Mouse (Mus musculus) adrenal gland, postnatal 10 days (tissue): ENCODE results near the gene Efl1. TPM values are rescaled to one million over a fixed set of nuclear protein-coding genes. Genes with fewer than 3 reads are reported as not detected.
"Not testable (repeated sequence)": the region's sequence is repeated elsewhere in the genome, so short reads cannot be mapped to it uniquely, and the experiment has no call there.

Experiments used
- DNase-seq: peaks from one replicate; pipeline ENCODE4 v3.0.0; 2021; ENCODE audit warnings: mixed read lengths
- total RNA-seq, 2 experiments: library from RNA; stranded (reverse); gene quantifications; 2 replicates each; pipeline ENCODE4 v1.2.3; 2021

Gene Efl1
- total RNA-seq, 2 experiments from 2014 or later: 18.7 to 19.7 TPM

DNA sequence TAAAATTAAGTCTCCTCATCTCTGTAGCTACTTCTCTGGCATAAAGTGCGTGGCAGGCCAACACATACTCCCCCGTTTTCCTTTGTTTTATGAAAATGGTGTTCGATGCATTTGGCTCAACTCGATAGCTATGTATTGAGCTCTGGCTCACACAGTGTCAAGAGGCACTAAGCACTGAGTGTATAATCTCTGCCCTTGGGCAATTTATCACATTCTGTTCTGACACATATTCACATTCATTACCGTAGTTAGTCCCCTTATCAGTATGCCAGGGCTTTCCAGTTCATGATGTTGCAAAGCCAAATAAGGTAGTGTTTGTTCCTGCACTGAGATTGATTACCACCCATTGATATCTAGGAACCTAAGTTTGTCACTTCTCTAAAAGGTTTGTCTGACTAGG lies 71.3 kb downstream of the Efl1 start:
- no peak for DNase-seq

DNA sequence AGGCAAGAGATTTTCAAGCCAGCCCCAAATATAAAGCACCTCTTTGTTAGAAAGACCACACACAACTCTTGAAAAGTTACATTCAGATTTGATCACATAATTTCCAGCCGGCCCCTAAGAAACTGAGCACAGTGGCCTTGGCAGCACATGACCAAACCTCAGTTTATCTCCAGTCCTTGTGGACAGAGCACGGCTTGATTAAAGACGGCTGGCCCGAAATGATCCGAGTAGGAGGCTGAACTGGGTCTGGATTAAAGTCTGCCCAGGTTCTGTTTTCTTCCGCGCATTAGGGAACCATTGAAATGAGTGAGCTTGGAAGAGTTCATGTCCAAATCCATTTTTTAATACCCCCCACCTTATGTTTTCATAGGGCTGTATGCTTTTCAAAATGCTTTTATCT lies 72.1 kb downstream of the Efl1 start:
- no peak for DNase-seq

DNA sequence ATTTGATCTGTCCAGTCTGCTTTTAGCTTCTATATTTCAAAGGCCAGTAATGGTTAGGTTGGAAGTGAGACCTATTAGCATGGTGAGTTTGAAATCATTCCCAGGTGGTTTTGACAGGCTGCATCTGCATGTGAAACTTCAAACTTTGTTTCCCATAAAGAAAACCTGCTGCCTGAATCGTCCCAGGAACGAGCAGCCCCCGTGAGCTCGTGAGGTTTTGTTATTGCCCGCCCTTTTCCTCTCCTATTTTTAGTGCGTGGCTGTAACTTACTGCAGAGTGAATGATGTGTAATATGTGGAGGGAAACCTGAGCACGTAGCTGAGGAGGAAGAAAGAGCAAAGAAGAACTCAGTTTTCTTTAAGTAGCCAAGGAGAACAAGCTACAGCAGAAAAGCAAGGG lies 72.5 kb downstream of the Efl1 start:
- DNase-seq: no peak

DNA sequence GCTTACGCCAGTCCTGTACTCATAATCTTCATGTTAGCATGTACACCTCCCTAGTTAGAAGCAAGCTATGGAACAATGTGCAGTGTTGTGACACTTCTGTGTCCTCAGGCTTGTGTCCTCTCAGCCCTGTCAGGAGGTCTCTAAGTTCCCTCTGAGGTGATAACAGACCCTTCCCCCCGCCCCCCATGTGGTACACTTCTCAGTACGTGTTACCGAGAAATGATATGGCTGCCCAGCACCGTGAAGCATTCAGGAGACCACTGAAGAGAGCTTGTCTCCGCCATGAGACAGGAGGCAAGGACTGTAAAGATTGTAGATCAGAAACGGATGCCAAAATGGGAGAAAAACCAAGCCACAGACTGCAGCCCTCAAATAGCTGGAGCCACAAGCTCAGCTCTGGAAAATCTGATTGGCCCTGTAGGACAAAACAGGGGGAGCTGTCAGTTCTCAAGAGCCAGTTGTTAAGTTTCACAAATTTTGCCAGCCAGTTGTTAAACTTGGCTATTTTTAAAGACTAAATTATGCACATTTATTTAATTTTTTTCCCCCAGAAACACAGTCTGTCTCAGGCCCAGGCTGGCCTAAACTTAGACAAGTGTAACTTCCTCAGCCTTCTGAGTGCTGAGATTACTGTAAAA lies 74.2 kb downstream of the Efl1 start:
- no peak for DNase-seq

DNA sequence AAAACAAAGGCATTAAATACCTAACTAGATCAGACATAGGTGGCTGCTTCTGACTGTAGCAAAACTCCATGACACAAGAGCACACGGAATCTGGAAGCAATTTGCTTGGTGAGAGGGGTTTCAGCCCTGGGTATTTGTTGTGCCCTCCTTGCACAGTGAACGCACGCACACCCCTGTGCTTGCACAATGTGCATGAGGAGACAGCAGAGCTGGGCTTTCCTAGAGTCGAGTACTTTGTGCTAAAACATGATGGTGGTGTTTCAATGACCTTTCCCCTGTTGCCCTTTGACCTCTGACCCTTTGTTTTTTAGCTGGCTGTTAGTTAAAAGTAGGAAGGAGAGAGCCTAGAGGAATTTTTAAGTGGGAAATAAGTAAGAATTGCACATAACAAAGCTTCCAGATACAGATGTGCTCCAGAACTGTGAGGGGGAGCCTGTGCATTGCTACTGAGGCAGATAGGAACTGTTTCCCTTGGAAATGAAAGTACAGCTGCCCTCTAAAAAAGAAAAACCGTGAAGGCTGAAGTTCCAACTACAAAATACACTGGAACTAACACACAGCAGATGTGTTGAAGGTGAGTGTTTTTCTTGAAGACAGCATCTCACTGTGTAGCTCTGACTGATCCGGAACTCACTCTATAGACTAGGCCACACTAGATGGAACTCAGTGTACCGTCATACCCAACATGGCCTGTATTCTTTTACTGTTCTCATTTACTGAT lies 74.9 kb downstream of the Efl1 start:
- DNase-seq: no peak

DNA sequence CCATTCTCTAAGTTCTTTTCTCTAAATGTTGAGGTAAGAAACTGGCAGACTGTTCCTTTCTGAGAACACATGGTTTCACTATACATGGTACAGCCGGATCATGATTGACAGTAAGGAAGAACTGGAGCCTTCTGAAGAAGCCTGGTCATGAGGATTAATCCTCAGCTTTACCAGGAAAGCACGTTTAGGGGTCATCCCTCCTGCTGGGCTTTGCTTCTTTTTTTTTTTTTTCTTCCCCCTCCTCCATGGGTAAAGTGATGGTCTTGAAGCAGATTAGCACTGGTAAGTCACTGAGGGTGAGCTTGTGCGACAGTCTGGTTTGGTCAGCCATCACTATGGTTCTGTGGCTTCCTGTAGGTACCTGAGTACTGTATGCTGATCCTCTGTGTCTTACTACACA lies 76.1 kb downstream of the Efl1 start:
- no peak for DNase-seq

DNA sequence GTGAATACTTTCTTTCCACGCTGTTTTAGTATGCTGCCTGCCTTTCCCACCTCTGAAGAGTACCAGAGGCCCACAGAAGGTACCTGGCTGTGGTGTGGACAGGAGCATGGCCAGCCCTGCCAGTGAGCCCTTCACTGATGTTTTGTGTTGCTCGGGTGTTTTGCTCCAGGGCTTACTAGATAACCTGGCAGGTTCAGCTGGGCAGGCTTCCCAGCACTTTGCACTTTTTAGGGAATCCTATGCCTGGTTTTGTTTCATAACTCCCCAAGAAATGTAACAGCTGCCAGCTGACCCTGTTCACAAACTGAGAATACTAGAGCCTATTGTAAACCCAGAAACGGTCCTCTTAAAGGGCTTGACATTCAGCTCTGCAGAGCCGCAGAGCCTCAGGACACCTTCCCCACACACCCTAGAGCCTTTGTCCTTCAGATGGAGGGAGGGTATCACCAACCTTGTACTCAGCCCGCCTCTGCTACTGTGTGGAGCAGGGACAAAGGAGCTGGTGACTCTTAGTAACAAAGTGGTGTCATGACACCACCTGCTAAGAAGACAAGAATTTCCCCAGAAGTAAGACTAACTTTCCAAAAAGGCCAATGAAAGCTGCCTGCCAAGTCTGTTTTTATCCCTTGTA lies 76.7 kb downstream of the Efl1 start:
- DNase-seq: no peak

DNA sequence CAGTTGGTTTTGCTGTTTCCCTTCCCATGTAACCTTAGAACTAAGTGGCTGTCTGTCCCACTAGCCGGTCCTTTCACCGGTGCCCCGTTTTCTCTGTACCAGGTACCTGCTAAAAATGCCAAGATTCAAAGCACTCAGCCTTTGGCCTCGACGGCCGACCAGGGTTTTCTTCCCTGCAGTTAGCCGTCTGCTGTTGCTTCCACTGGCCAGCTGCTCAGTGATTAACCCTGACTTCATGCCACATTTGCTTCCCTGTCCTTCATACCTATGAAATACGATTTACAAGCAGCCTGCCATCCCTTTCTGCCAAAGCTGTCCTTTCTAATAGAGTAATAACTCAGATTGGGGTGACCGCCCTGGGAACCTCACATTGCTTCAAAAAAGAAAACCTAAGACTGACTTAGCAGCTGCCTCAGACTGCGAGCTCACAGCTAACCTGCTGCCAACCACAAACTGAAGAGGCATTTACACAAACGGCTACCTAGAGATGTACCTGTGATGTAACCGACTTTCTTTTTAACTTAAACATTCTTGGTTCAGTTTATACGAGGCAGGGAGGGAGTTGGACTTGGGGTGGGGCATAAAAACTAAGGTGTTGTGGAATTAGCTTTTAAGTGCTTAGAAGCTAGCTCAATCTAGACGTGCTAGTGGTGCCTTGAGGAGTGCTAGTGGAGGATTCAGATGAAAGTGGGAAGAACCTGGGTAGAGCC lies 77.5 kb downstream of the Efl1 start:
- peak; percentile 30 for DNase-seq

DNA sequence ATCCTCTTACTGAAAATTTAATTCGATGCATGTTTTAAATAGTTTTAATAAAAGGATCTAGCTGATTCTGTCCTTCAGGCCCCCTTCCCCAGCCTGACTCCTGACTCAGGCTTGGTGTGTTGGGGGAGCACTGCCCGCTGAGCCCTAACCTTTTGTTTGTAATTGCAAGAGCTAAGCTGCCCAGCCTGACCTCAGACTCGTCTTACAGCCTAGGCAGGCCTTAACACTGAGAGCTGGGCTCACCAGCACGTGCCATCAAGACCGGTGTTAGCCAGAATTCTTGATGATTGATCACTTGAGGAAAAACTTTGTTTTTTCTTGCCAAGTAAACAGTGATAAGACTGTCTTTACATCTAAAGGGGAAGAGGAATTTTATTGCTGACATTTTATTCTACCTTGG lies 78.7 kb downstream of the Efl1 start:
- DNase-seq: no peak

DNA sequence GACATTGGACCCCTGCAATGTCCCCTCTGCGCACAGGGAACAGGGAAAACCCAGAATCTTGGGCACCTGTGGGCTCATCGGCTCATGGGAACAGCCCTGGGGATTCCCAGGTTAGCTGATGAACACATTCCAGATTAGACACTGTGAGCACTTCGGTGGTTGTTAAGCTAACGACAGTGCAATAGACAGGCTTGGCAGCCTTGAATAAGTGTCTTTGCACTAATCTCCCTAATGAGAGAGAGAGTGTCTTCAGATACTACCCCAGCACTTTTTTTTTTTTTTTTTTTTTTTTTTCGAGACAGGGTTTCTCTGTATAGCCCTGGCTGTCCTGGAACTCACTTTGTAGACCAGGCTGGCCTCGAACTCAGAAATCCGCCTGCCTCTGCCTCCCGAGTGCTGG lies 80.6 kb downstream of the Efl1 start:
- DNase-seq: not testable (repeated sequence)

DNA sequence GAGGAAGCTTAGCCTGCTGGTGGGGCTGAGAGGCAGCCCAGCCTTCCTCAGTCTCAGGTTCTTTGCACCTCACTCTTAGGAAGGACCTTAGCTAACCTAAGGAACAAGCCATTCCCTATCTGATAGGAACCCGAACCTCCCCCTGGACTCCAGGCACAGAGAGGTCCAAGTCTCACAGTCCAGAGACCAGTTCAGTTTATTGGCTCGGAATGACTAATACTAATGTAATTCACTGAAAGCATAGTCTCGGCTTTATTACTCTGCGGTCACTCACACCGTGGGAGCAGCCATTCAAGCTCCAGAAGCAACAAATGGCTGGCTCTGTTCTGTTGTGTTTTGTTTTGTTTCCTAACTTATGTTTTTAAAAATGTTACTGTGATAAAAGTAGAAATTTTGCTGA lies 84.7 kb downstream of the Efl1 start:
- no peak for DNase-seq

DNA sequence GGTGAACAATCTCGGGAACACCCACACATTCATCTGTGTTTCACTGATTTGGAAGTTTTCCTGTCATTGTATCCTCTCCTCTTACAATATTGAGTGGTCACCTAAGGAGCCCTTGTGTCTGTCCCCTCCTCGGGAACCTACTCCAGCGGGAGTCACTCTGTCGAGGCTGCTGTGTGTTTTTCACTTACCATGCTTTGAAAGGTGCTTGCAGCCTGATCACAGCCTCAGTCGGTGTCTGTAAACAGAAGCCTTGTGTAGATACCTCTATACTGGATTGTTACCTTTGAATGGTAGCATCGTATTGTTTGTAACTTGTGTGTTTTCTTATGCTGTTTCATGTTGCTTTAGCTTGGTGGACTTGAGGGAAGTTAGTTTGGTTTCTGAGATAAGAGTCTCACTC lies 85.6 kb downstream of the Efl1 start:
- DNase-seq: no peak

DNA sequence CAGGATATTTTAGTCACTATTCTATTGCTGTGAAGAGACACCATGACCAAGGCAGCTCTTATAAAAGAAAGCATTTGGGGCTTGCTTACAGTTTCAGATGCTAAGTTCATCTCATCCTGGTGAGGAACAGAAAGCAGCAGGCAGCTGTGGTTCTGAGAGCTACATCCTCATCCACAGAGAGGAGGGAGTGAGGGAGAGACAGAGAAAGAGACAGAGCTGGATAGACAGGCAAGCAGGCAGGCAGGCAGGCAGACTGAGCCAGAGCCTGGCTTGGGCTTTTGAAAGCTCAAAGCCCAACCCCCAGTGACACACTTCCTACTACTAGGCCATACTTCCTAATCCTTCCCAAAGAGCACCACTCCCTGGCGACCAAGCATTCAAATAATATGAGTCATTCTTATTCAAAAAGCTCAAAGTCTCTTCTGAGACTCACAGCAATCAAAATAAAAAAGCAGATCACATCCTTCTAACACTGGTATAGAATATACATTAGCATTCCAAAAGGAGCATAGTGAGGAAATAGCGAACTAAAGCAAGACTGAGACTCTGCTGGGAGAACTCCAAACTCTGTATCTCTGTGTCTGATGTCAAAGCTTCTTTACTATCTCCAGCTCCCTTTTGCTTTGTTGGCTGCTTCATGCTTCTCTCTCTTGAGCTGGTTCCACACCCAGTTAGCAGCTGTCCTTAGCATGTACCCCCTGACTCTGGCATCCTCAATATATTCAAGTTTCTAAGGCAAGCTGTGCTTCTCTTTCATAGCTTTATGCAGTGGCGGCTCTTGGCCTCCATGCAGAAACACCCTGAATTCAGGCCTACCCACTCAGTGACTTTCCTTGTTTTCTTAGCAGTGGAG lies 86.6 kb downstream of the Efl1 start:
- no peak for DNase-seq

DNA sequence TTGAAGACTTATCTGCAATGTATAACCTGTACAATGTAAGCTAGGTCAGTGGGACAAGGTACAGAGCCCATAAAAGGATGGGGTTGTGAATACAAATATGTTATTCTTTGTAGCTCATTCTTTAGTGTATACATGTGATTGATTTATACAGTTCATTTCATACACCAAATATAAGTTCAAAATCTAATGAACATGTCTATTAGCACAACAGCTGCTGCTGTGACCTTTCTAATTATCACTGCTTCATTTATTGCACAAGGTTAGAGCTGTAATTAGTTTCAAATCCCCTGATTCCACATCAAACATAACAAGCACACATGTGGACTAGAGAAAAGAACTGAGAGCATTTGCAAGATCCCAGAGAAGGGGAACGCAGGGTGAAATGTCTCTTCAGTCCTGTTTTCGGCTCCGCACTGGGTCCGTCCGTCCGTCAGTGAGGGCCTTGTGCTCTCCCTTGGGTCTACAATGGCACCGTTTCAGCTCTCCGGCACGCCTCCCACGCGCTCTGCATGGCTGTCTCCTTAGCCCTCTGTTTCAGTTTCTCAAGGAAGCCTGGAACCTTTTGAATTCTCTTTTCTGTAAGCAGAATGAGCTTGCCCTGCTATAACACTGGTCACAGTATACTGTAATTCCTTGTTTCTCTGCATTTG lies 94.8 kb downstream of the Efl1 start:
- peak; percentile 71 for DNase-seq

DNA sequence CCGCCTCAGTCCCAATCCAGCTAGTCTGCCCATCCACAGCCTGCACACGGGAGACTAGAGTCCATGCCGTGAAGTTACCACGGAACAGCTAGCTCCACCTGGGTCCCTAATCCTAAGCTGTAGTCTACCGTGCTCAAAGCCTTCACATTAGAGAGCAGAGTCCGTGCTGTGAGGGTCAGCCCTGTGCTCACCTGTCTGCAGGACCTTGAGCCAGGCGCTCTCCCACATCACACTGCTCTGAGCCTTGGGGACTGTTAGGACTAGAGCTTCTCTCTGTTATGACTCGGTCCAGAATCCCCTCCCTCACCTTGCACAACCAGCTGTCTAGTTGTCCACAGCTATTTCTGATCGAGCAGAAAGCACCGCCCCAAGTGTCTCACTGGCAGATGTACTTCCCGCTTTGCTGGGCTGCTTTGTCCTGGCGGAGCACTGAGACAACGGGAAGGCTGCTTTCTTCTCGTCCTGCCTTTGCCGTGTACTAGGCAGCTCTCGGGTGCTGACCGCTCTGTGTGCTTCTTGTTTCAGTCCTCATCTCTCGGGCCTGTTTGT lies 95.8 kb downstream of the Efl1 start:
- DNase-seq: no peak

DNA sequence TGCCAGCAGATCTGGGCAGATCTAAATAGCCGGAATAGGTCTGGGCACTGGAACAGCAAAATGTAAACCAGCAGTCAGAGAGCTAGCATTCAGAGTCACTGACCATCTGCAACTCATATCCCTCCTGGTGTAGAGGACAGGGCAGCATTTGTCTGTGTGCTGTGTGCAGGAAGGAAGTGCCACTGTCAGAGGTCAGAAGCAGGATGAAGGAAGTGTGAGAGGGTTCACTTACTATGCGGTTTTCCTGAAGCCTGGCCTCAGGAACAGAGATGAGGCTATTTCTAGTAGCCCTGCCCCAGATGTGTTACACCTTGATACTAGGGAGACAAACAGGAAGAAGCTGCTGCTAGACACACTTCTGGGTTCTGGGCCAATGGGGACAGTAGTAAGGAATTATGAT lies 100.4 kb downstream of the Efl1 start:
- no peak for DNase-seq

DNA sequence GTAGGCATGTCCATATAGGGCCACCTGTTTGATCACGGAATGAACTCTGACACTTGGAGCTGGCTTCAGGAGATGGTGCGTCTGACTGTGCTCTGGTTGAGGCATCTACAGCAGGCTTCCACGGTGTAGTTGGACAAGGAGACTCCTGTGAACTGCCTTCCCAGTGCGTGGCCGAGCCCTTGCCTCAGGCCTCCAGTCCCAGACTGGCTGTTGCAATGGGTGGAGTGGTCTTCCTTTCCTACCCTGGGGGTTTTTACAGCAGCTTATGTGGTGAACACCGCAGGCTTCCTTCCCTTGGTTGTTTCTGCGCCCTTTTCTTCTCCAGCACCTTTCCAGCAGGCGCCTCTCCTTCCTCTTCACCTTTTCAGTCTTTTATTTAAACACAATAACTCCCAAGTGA lies 100.8 kb downstream of the Efl1 start:
- DNase-seq: no peak

DNA sequence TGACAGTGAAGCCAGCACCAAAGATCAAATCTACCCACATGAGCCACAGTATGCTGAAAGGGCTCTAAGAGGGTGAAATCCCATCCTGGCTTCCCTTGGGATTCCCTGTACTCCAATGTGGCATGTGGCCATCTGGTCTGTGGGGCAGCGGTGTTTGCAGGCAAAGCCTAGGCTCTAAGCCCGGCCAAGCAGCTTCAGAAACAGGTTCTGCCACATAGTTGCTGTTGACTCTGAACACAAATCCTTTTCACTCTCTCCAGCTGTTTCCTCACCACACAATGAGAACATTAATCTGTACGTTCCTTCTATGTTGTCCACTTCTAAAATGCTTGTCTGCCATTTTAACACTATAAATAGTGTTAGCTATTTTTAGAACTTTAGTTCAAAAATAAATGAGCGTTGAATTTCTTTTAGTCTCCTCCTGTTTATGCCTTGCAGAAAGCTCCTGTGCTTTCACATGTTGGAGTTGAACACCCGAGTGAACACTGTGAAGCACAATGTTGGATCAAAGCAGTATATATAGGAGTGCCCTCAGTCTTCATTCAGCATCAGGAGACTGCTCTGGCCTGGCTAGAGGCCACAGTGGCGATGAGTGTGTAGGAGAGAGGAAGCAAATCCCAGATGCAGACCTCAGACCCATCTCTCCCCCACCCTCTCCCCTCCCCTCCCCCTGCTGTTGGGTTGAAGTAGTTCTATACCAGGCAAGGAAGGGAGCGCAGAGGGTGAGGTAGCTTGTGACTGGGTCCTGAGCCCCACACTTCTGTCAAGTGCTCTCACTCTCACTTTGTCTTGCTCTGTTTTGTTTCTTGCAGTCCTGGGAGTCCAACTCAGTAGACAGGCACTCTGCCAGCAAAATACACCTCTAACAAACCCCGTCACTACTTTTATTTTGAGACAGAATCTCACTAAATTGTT lies 104.0 kb downstream of the Efl1 start:
- peak; percentile 72 for DNase-seq

DNA sequence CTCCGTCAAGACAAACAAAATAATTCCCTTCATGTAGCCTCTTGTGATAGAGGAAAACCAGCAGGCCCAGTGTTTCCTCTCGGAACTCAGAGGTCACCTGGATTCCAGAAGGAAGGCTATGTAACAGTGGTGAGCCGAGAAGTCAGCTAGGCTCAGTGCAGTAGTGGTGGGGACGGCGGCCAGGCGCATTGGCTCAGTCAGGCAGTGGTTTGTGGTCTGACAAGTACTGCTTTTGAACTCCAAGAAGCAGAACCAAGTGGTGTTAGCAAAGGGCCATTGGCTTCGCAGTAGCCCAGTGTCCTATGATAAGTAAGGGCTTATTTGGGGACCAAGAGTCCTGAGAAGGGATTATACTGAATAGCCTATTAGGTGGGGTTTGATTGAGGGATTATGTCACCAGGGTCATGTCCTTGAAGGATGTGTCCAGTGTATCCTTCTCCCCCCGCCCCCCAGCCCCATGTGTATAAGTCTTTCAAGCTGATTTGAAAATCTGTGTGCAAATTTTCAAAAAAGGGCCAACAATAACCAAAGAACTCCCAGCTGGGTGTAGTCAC lies 107.3 kb downstream of the Efl1 start:
- DNase-seq: no peak

DNA sequence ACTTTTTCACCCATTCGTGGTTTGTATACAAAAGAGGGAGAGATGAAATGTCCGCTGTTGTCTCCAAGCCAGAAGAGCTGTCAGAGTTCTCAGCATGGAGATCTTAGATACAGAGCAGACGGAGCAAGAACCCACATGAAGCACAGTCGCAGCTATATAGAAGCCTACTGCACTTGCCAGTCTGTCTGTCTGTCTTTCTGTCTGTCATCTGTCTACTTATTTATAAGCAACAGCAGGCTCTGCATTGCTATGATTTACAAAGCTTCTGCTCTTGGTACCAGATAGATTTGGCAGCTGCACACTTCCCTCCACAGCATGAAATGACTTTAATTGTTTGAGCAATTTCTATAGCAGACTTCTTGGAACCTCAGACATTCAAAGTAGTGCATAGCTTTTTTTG lies 110.1 kb downstream of the Efl1 start:
- DNase-seq: no peak
